Comparison of ENCODE assay signal across 8 mouse cellular contexts in genomic region chr2:18031831-18032537, GRCm38 (mm10). TPM values are rescaled to one million over a fixed set of nuclear protein-coding genes. Genes with fewer than 3 reads are reported as not detected.
A peak's percentile ranks its signal among the peaks of the same experiment; 100 is the strongest.
DNase-seq lines count a peak whose midpoint lies in the region; ATAC-seq and TF ChIP-seq lines count a peak whose summit lies in the region.

No protein-coding gene starts in this region.

- H3K4me3 ChIP-seq in lung, embryonic 14.5 days (ENCODE audit: low read depth, low read length) = peak overlapping the region; percentile 43
- peak overlapping the region; percentile 39 for H3K4me3 ChIP-seq in forebrain, embryonic 16.5 days (replicated peaks; ENCODE audit: low read length)
- H3K4me3 ChIP-seq in intestine, embryonic 14.5 days (ENCODE audit: low read depth, low read length) = peak overlapping the region; percentile 31
- peak overlapping the region; percentile 46 for H3K4me3 ChIP-seq in liver, embryonic 13.5 days (replicated peaks)
- peak overlapping the region; percentile 37 for H3K4me3 ChIP-seq in small intestine, adult 2 months (ENCODE audit: low read depth, low read length)

- 3% methylated on average over 34 of the region's 34 CpGs for WGBS in lung, embryonic 14.5 days
- WGBS in forebrain, embryonic 16.5 days = 3% methylated on average over 31 of the region's 34 CpGs
- WGBS in intestine, embryonic 14.5 days = 3% methylated on average over 32 of the region's 34 CpGs
- WGBS in liver, embryonic 13.5 days (ENCODE audit: insufficient replicate concordance) = 7% methylated on average over 34 of the region's 34 CpGs
- 11% methylated on average over 34 of the region's 34 CpGs for whole genome bisulfite sequencing in small intestine, adult 2 months

- no peak for TF ChIP-seq POLR2A in small intestine, adult 2 months (IDR thresholded peaks at IDR 0.05; ENCODE audit: low read depth, low read length)

- H3K9me3 ChIP-seq in lung, embryonic 14.5 days (ENCODE audit: low read depth, low read length) = no peaks in the 10 kb centered on the region
- H3K9me3 ChIP-seq in forebrain, embryonic 16.5 days (ENCODE audit: control insufficient read depth, low read length) = no peaks in the 10 kb centered on the region
- H3K9me3 ChIP-seq in intestine, embryonic 14.5 days (ENCODE audit: control insufficient read depth, low read length) = no peaks in the 10 kb centered on the region
- H3K9me3 ChIP-seq in liver, embryonic 13.5 days (replicated peaks) = no peaks in the 10 kb centered on the region

- H3K27me3 ChIP-seq in lung, embryonic 14.5 days (ENCODE audit: insufficient read depth, low read length) = no peaks in the 10 kb centered on the region
- H3K27me3 ChIP-seq in forebrain, embryonic 16.5 days (replicated peaks; ENCODE audit: control insufficient read depth, insufficient read depth, low read length) = no peaks in the 10 kb centered on the region
- no peaks in the 10 kb centered on the region for H3K27me3 ChIP-seq in intestine, embryonic 14.5 days (replicated peaks; ENCODE audit: control insufficient read depth, insufficient read depth, low read length)
- peaks cover 83% of the 10 kb centered on the region for H3K27me3 ChIP-seq in liver, embryonic 13.5 days
- H3K27me3 ChIP-seq in small intestine, adult 2 months (ENCODE audit: control insufficient read depth, insufficient read depth, low read length) = peaks cover 24% of the 10 kb centered on the region

- no peak for TF ChIP-seq CTCF in lung, embryonic 14.5 days (IDR thresholded peaks at IDR 0.05; ENCODE audit: low read depth)
- TF ChIP-seq CTCF in small intestine, adult 2 months (IDR thresholded peaks at IDR 0.05; ENCODE audit: extremely low read depth, insufficient read length, insufficient replicate concordance, low read depth, low read length) = no peak

- no peak for ATAC-seq in lung, embryonic 14.5 days (ENCODE audit: insufficient read depth)
- ATAC-seq in forebrain, embryonic 16.5 days = no peak
- ATAC-seq in intestine, embryonic 14.5 days (replicated peaks; ENCODE audit: low FRiP score, low TSS enrichment, low read depth) = no peak
- ATAC-seq in liver, embryonic 13.5 days (ENCODE audit: low read depth) = no peak

- H3K27ac ChIP-seq in lung, embryonic 14.5 days (ENCODE audit: low read depth) = peak overlapping the region; percentile 60
- no peak overlapping the region for H3K27ac ChIP-seq in forebrain, embryonic 16.5 days (ENCODE audit: low read length)
- H3K27ac ChIP-seq in intestine, embryonic 14.5 days (ENCODE audit: low read depth) = peak overlapping the region; percentile 22; the same call in 1 of the 2 replicates
- H3K27ac ChIP-seq in liver, embryonic 13.5 days = no peak overlapping the region
- no peak overlapping the region for H3K27ac ChIP-seq in small intestine, adult 2 months (ENCODE audit: insufficient read depth, low read depth, low read length)

- H3K4me2 ChIP-seq in lung, embryonic 14.5 days = peak overlapping the region; percentile 97
- peak overlapping the region; percentile 77 for H3K4me2 ChIP-seq in forebrain, embryonic 16.5 days (ENCODE audit: low read length)
- peak overlapping the region; percentile 94 for H3K4me2 ChIP-seq in intestine, embryonic 14.5 days (ENCODE audit: low read length)
- peak overlapping the region; percentile 70 for H3K4me2 ChIP-seq in liver, embryonic 13.5 days

- peaks cover 14% of the 10 kb centered on the region; the same call in 1 of the 2 replicates for H3K4me1 ChIP-seq in lung, embryonic 14.5 days (ENCODE audit: insufficient read depth)
- peaks cover 39% of the 10 kb centered on the region for H3K4me1 ChIP-seq in forebrain, embryonic 16.5 days (replicated peaks; ENCODE audit: control insufficient read depth, insufficient read depth, low read length)
- H3K4me1 ChIP-seq in intestine, embryonic 14.5 days (replicated peaks; ENCODE audit: control insufficient read depth, insufficient read depth, low read length) = peaks cover 22% of the 10 kb centered on the region
- peaks cover 33% of the 10 kb centered on the region for H3K4me1 ChIP-seq in liver, embryonic 13.5 days (replicated peaks)
- H3K4me1 ChIP-seq in small intestine, adult 2 months (ENCODE audit: control insufficient read depth, insufficient read depth, insufficient read length, low read length) = peaks cover 7% of the 10 kb centered on the region

- DNase-seq in lung, embryonic 14.5 days = peak; percentile 86
- no peak for DNase-seq in lung, postnatal 36 days
- peak; percentile 39 for DNase-seq in brain, adult 2 months (ENCODE audit: low read depth, low spot score)
- DNase-seq in intestine, embryonic 14.5 days (ENCODE audit: low spot score) = peak; percentile 88
- no peak for DNase-seq in liver, embryonic 13.5 days
- no peak for DNase-seq in spleen, postnatal 36 days (ENCODE audit: low spot score in 2 of 2)

- peak overlapping the region; percentile 80 for H3K9ac ChIP-seq in lung, embryonic 14.5 days
- peak overlapping the region; percentile 71 for H3K9ac ChIP-seq in forebrain, embryonic 16.5 days (replicated peaks; ENCODE audit: low read depth, low read length)
- H3K9ac ChIP-seq in intestine, embryonic 14.5 days (ENCODE audit: low read length) = peak overlapping the region; percentile 79
- peak overlapping the region; percentile 69 for H3K9ac ChIP-seq in liver, embryonic 13.5 days

- H3K36me3 ChIP-seq in lung, embryonic 14.5 days (ENCODE audit: insufficient read depth) = no peaks in the 10 kb centered on the region
- no peaks in the 10 kb centered on the region for H3K36me3 ChIP-seq in forebrain, embryonic 16.5 days (ENCODE audit: control insufficient read depth, insufficient read depth)
- no peaks in the 10 kb centered on the region for H3K36me3 ChIP-seq in intestine, embryonic 14.5 days (ENCODE audit: control insufficient read depth, insufficient read depth, low read length)
- H3K36me3 ChIP-seq in liver, embryonic 13.5 days = no peaks in the 10 kb centered on the region
- H3K36me3 ChIP-seq in small intestine, adult 2 months (ENCODE audit: control insufficient read depth, insufficient read depth, low read length) = no peaks in the 10 kb centered on the region

RNA-seq across cellular contexts. Expression of gene A930004D18Rik, which starts 5.6 kb away (rescaled TPM):
- 8.9 and 11.4 TPM in 2 replicates for polyA plus RNA-seq in lung, embryonic 14.5 days (2014; fragmentation: Nextera tagmentation; extraction: Ambion mirVana)
- 9.6 and 14.1 TPM in 2 replicates for polyA plus RNA-seq in forebrain, embryonic 16.5 days (2015; fragmentation: Nextera tagmentation; extraction: Ambion mirVana)
- 11.5 and 13.3 TPM in 2 replicates for polyA plus RNA-seq in intestine, embryonic 14.5 days (2014; fragmentation: Nextera tagmentation; extraction: Ambion mirVana)
- 1.2 and 1.6 TPM in 2 replicates for polyA plus RNA-seq in liver, embryonic 13.5 days (2015; fragmentation: Nextera tagmentation; extraction: Ambion mirVana)
- polyA plus RNA-seq in small intestine, adult 2 months (2012; rRNA removed) = 0.52 and 0.70 TPM in 2 replicates

RNA-seq across cellular contexts. Expression of gene Skida1, which starts 16.9 kb away (rescaled TPM):
- polyA plus RNA-seq in lung, embryonic 14.5 days (2014; fragmentation: Nextera tagmentation; extraction: Ambion mirVana) = 8.3 and 8.5 TPM in 2 replicates
- 9.8 and 13.4 TPM in 2 replicates for polyA plus RNA-seq in forebrain, embryonic 16.5 days (2015; fragmentation: Nextera tagmentation; extraction: Ambion mirVana)
- polyA plus RNA-seq in intestine, embryonic 14.5 days (2014; fragmentation: Nextera tagmentation; extraction: Ambion mirVana) = 3.3 and 3.8 TPM in 2 replicates
- polyA plus RNA-seq in liver, embryonic 13.5 days (2015; fragmentation: Nextera tagmentation; extraction: Ambion mirVana) = 0.47 and 0.95 TPM in 2 replicates
- 0.23 and 0.63 TPM in 2 replicates for polyA plus RNA-seq in small intestine, adult 2 months (2012; rRNA removed)

RNA-seq across cellular contexts. Expression of gene Mllt10, which starts 23.1 kb away (rescaled TPM):
- 39.1 and 46.2 TPM in 2 replicates for polyA plus RNA-seq in lung, embryonic 14.5 days (2014; fragmentation: Nextera tagmentation; extraction: Ambion mirVana)
- polyA plus RNA-seq in forebrain, embryonic 16.5 days (2015; fragmentation: Nextera tagmentation; extraction: Ambion mirVana) = 53.8 and 56.0 TPM in 2 replicates
- 36.4 and 40.2 TPM in 2 replicates for polyA plus RNA-seq in intestine, embryonic 14.5 days (2014; fragmentation: Nextera tagmentation; extraction: Ambion mirVana)
- 29.1 and 34.3 TPM in 2 replicates for polyA plus RNA-seq in liver, embryonic 13.5 days (2015; fragmentation: Nextera tagmentation; extraction: Ambion mirVana)
- 10.1 and 22.4 TPM in 2 replicates for polyA plus RNA-seq in small intestine, adult 2 months (2012; rRNA removed)

RNA-seq across cellular contexts. Expression of gene H2al2a, which starts 35.2 kb away (rescaled TPM):
- polyA plus RNA-seq in lung, embryonic 14.5 days (2014; fragmentation: Nextera tagmentation; extraction: Ambion mirVana) = not detected in 2 replicates
- polyA plus RNA-seq in forebrain, embryonic 16.5 days (2015; fragmentation: Nextera tagmentation; extraction: Ambion mirVana) = not detected in 2 replicates
- polyA plus RNA-seq in intestine, embryonic 14.5 days (2014; fragmentation: Nextera tagmentation; extraction: Ambion mirVana) = not detected in 2 replicates
- not detected in 2 replicates for polyA plus RNA-seq in liver, embryonic 13.5 days (2015; fragmentation: Nextera tagmentation; extraction: Ambion mirVana)
- polyA plus RNA-seq in small intestine, adult 2 months (2012; rRNA removed) = not detected in 2 replicates

Comparison
In these comparisons a context has a peak if more than half of its experiments do, and no peak if none do; other contexts are left out.
1. DNase-seq: peak in lung, embryonic 14.5 days (single experiment), brain, adult 2 months (single experiment) and intestine, embryonic 14.5 days (single experiment); none in lung, postnatal 36 days (single experiment), liver, embryonic 13.5 days (single experiment) and spleen, postnatal 36 days (0 of 2).
2. H3K27ac ChIP-seq: peak in lung, embryonic 14.5 days (single experiment) and intestine, embryonic 14.5 days (single experiment); none in forebrain, embryonic 16.5 days (single experiment), liver, embryonic 13.5 days (single experiment) and small intestine, adult 2 months (single experiment).
3. Peak in every context shown above with its lines, with median percentiles within 50 percentile points of each other: H3K4me2 ChIP-seq, H3K4me3 ChIP-seq and H3K9ac ChIP-seq.